Mouse (Mus musculus): ENCODE measurements at regions not wholly inside any gene's neighbourhood (a gene's known extent, or its start where the extent isn't known, plus 50 kb on each side); places are given as distances from the start of the nearest gene placed in this dataset.

GRCm38 (mm10) chr1:193734014-193734763, 364.1 kb upstream of the Camk1g start:
- WGBS = 59% methylated on average over 4 of the region's 4 CpGs
- Histone ChIP-seq H3K4me3 (no peak overlapping the region), H3K9me3 (no peaks in the 10 kb centered on the region), H3K4me1 (peaks cover 42% of the 10 kb centered on the region), H3K36me3 (replicated peaks) (no peaks in the 10 kb centered on the region), H3K27ac (replicated peaks) (no peak overlapping the region), H3K27me3 (replicated peaks; ENCODE audit: low read depth, poor library complexity, severe bottlenecking) (no peaks in the 10 kb centered on the region; the same call in 1 of the 2 replicates)
- no peak for DNase-seq (ENCODE audit: low spot score)

GRCm38 (mm10) chr1:193733402-193733801, 363.3 kb upstream of the Camk1g start:
- no peaks in the 10 kb centered on the region; the same call in 1 of the 2 replicates for H3K27me3 ChIP-seq (replicated peaks; ENCODE audit: low read depth, poor library complexity, severe bottlenecking)
- no peaks in the 10 kb centered on the region for H3K9me3 ChIP-seq
- WGBS = 3% methylated on average over 5 of the region's 5 CpGs
- H3K27ac ChIP-seq (replicated peaks) = no peak overlapping the region
- H3K4me3 ChIP-seq = no peak overlapping the region
- H3K36me3 ChIP-seq (replicated peaks) = no peaks in the 10 kb centered on the region
- H3K4me1 ChIP-seq = peaks cover 42% of the 10 kb centered on the region
- no peak for DNase-seq (ENCODE audit: low spot score)

GRCm38 (mm10) chr1:193732113-193732512, 362.0 kb upstream of the Camk1g start:
- Histone ChIP-seq H3K4me1 (peaks cover 42% of the 10 kb centered on the region), H3K27me3 (replicated peaks; ENCODE audit: low read depth, poor library complexity, severe bottlenecking) (no peaks in the 10 kb centered on the region; the same call in 1 of the 2 replicates), H3K9me3 (no peaks in the 10 kb centered on the region), H3K4me3 (no peak overlapping the region), H3K36me3 (replicated peaks) (no peaks in the 10 kb centered on the region), H3K27ac (replicated peaks) (no peak overlapping the region)
- WGBS = 16% methylated on average over 1 of the region's 1 CpGs
- DNase-seq (ENCODE audit: low spot score) = no peak

- Histone ChIP-seq H3K9me3 (no peaks in the 10 kb centered on the region), H3K4me3 (no peak overlapping the region), H3K27ac (replicated peaks) (no peak overlapping the region), H3K27me3 (replicated peaks; ENCODE audit: low read depth, poor library complexity, severe bottlenecking) (no peaks in the 10 kb centered on the region), H3K36me3 (replicated peaks) (no peaks in the 10 kb centered on the region), H3K4me1 (peaks cover 17% of the 10 kb centered on the region)
- WGBS = 69% methylated on average over 2 of the region's 2 CpGs
- no peak for DNase-seq (ENCODE audit: low spot score)
Observed at GRCm38 (mm10) chr1:193721850-193722249, 351.8 kb upstream of the Camk1g start.

GRCm38 (mm10) chr1:193720420-193720851, 350.3 kb upstream of the Camk1g start:
- DNase-seq (ENCODE audit: low spot score) = no peak
- Histone ChIP-seq H3K9me3 (no peaks in the 10 kb centered on the region), H3K4me3 (no peak overlapping the region), H3K36me3 (replicated peaks) (no peaks in the 10 kb centered on the region), H3K27me3 (replicated peaks; ENCODE audit: low read depth, poor library complexity, severe bottlenecking) (no peaks in the 10 kb centered on the region), H3K27ac (replicated peaks) (no peak overlapping the region), H3K4me1 (peaks cover 17% of the 10 kb centered on the region)
- 53% methylated on average over 8 of the region's 8 CpGs for WGBS

GRCm38 (mm10) chr1:193715328-193715727, 345.2 kb upstream of the Camk1g start:
- no peaks in the 10 kb centered on the region for H3K36me3 ChIP-seq (replicated peaks)
- DNase-seq (ENCODE audit: low spot score) = no peak
- no peak overlapping the region for H3K27ac ChIP-seq (replicated peaks)
- H3K4me1 ChIP-seq = peaks cover under 1% of the 10 kb centered on the region
- no peaks in the 10 kb centered on the region for H3K27me3 ChIP-seq (replicated peaks; ENCODE audit: low read depth, poor library complexity, severe bottlenecking)
- no peaks in the 10 kb centered on the region for H3K9me3 ChIP-seq
- H3K4me3 ChIP-seq = no peak overlapping the region
- WGBS = 68% methylated on average over 4 of the region's 4 CpGs

GRCm38 (mm10) chr1:193714631-193715030, 344.5 kb upstream of the Camk1g start:
- H3K27me3 ChIP-seq (replicated peaks; ENCODE audit: low read depth, poor library complexity, severe bottlenecking) = no peaks in the 10 kb centered on the region
- WGBS = 81% methylated on average over 2 of the region's 2 CpGs

GRCm38 (mm10) chr1:193705205-193705604, 335.1 kb upstream of the Camk1g start:
- Histone ChIP-seq H3K27ac (replicated peaks) (no peak overlapping the region), H3K4me3 (no peak overlapping the region), H3K27me3 (replicated peaks; ENCODE audit: low read depth, poor library complexity, severe bottlenecking) (peaks cover 2% of the 10 kb centered on the region; the same call in 1 of the 2 replicates), H3K9me3 (no peaks in the 10 kb centered on the region), H3K36me3 (replicated peaks) (no peaks in the 10 kb centered on the region), H3K4me1 (peaks cover 14% of the 10 kb centered on the region)
- 47% methylated on average over 2 of the region's 2 CpGs for WGBS
- no peak for DNase-seq (ENCODE audit: low spot score)

More at GRCm38 (mm10) chr1:193714631-193715030, 344.5 kb upstream of the Camk1g start:
- Histone ChIP-seq H3K4me1 (no peaks in the 10 kb centered on the region), H3K4me3 (no peak overlapping the region), H3K36me3 (replicated peaks) (no peaks in the 10 kb centered on the region), H3K27ac (replicated peaks) (no peak overlapping the region), H3K9me3 (no peaks in the 10 kb centered on the region)
- no peak for DNase-seq (ENCODE audit: low spot score)

GRCm38 (mm10) chr1:193702707-193703419, 332.8 kb upstream of the Camk1g start:
- no peaks in the 10 kb centered on the region for H3K9me3 ChIP-seq
- WGBS = 30% methylated on average over 15 of the region's 15 CpGs
- H3K4me1 ChIP-seq = peaks cover 14% of the 10 kb centered on the region
- no peaks in the 10 kb centered on the region for H3K36me3 ChIP-seq (replicated peaks)
- H3K27me3 ChIP-seq (replicated peaks; ENCODE audit: low read depth, poor library complexity, severe bottlenecking) = peaks cover 11% of the 10 kb centered on the region; the same call in 1 of the 2 replicates
- peak overlapping the region; percentile 42 for H3K4me3 ChIP-seq
- 0 out of 2 replicates have a peak overlapping the region, but pooled peaks have one; percentile 6 for H3K27ac ChIP-seq (replicated peaks)
- DNase-seq (ENCODE audit: low spot score) = peak; percentile 65

GRCm38 (mm10) chr1:193700217-193700616, 330.1 kb upstream of the Camk1g start:
- no peaks in the 10 kb centered on the region for H3K36me3 ChIP-seq (replicated peaks)
- no peak overlapping the region for H3K27ac ChIP-seq (replicated peaks)
- H3K4me1 ChIP-seq = peaks cover 12% of the 10 kb centered on the region
- no peaks in the 10 kb centered on the region for H3K9me3 ChIP-seq
- H3K4me3 ChIP-seq = no peak overlapping the region
- DNase-seq (ENCODE audit: low spot score) = no peak
- 86% methylated on average over 3 of the region's 3 CpGs for whole genome bisulfite sequencing
- H3K27me3 ChIP-seq (replicated peaks; ENCODE audit: low read depth, poor library complexity, severe bottlenecking) = peaks cover 14% of the 10 kb centered on the region; the same call in 1 of the 2 replicates

- Histone ChIP-seq H3K36me3 (replicated peaks) (no peaks in the 10 kb centered on the region), H3K4me1 (peaks cover 6% of the 10 kb centered on the region), H3K27me3 (replicated peaks; ENCODE audit: low read depth, poor library complexity, severe bottlenecking) (peaks cover 14% of the 10 kb centered on the region; the same call in 1 of the 2 replicates), H3K4me3 (no peak overlapping the region), H3K27ac (replicated peaks) (no peak overlapping the region), H3K9me3 (no peaks in the 10 kb centered on the region)
- 19% methylated on average over 7 of the region's 7 CpGs for WGBS
- DNase-seq (ENCODE audit: low spot score) = peak; percentile 80
Observed at GRCm38 (mm10) chr1:193698603-193699266, 328.6 kb upstream of the Camk1g start.

- WGBS = 90% methylated on average over 3 of the region's 3 CpGs
- Histone ChIP-seq H3K4me3 (no peak overlapping the region), H3K27ac (replicated peaks) (no peak overlapping the region), H3K27me3 (replicated peaks; ENCODE audit: low read depth, poor library complexity, severe bottlenecking) (peaks cover 16% of the 10 kb centered on the region; the same call in 1 of the 2 replicates), H3K9me3 (no peaks in the 10 kb centered on the region), H3K36me3 (replicated peaks) (no peaks in the 10 kb centered on the region), H3K4me1 (peaks cover 8% of the 10 kb centered on the region)
- DNase-seq (ENCODE audit: low spot score) = no peak
Observed at GRCm38 (mm10) chr1:193697857-193698256, 327.8 kb upstream of the Camk1g start.
